Mouse (Mus musculus) layer of hippocampus, postnatal 14 days (tissue): ENCODE results near the gene Hs3st4. TPM values are rescaled to one million over a fixed set of nuclear protein-coding genes. Genes with fewer than 3 reads are reported as not detected.

ENCODE experiments used
- DNase-seq, 2 experiments: peaks; one replicate each; pipeline ENCODE4 v3.0.0; 2021 to 2022; ENCODE audit warnings: low spot score in 2 of 2, mixed read lengths in 1 of 2
- long read RNA-seq, 2 experiments: library from polyadenylated mRNA; stranded (forward); transcript quantifications; one replicate each; pipeline ENCODE4 v2.0.0; 2021
- total RNA-seq, 2 experiments: library from RNA; stranded (reverse); gene quantifications; 2 replicates each; pipeline ENCODE4 v1.2.3; 2021

The Hs3st4 gene
- total RNA-seq, result 10 to 100 TPM; 88.0 to 89.6 TPM
- long read RNA-seq, experiment 1, partial matches to known transcripts, result 12 of 14 reads
- long read RNA-seq, experiment 1, other reads (novel, unspliced or antisense), result 2 of 14 reads
- long read RNA-seq, experiment 2, partial matches to known transcripts, result 16 of 16 reads
- long read RNA-seq, experiment 2, other reads (novel, unspliced or antisense), result 0 of 16 reads

GRCm38 (mm10) chr7:123982461-123983038 lies at the start of gene Hs3st4:
Gene Hs3st4, plus strand, starts transcription at chr7:123982869.
- DNase-seq, result peak in 1 of 2 experiments; percentile 16

- no peak for DNase-seq
Observed at GRCm38 (mm10) chr7:123946836-123947235, 35.8 kb upstream of the Hs3st4 start.

GRCm38 (mm10) chr7:123963021-123963420 lies 19.6 kb upstream of the Hs3st4 start:
- no peak for DNase-seq

- DNase-seq, result peak in 1 of 2 experiments; percentile 24
Observed at GRCm38 (mm10) chr7:123964559-123965142, 18.0 kb upstream of the Hs3st4 start.

- no peak for DNase-seq
Observed at GRCm38 (mm10) chr7:123965515-123965914, 17.2 kb upstream of the Hs3st4 start.

- no peak for DNase-seq
Observed at GRCm38 (mm10) chr7:123975441-123975840, 7.2 kb upstream of the Hs3st4 start.

GRCm38 (mm10) chr7:123981435-123981834 lies 1.2 kb upstream of the Hs3st4 start:
- no peak for DNase-seq

- no peak for DNase-seq
Observed at GRCm38 (mm10) chr7:123982010-123982409, 659 bp upstream of the Hs3st4 start.

- DNase-seq, result no peak
Observed at GRCm38 (mm10) chr7:123983177-123984046, 743 bp downstream of the Hs3st4 start.

- DNase-seq, result no peak
Observed at GRCm38 (mm10) chr7:123992121-123992520, 9.5 kb downstream of the Hs3st4 start.

- no peak for DNase-seq
Observed at GRCm38 (mm10) chr7:123997266-123997665, 14.6 kb downstream of the Hs3st4 start.

GRCm38 (mm10) chr7:123998601-123999000 lies 15.9 kb downstream of the Hs3st4 start:
- no peak for DNase-seq

GRCm38 (mm10) chr7:124026908-124027307 lies 44.2 kb downstream of the Hs3st4 start:
- no peak for DNase-seq

- no peak for DNase-seq
Observed at GRCm38 (mm10) chr7:124032236-124032635, 49.6 kb downstream of the Hs3st4 start.

GRCm38 (mm10) chr7:124033332-124033731 lies 50.7 kb downstream of the Hs3st4 start:
- DNase-seq, result no peak

- DNase-seq, result no peak
Observed at GRCm38 (mm10) chr7:124037281-124037700, 54.6 kb downstream of the Hs3st4 start.

GRCm38 (mm10) chr7:124039142-124039541 lies 56.5 kb downstream of the Hs3st4 start:
- DNase-seq, result no peak

GRCm38 (mm10) chr7:124047382-124047781 lies 64.7 kb downstream of the Hs3st4 start:
- DNase-seq, result no peak

- DNase-seq, result peak; percentile 14 to 31
Observed at GRCm38 (mm10) chr7:124048971-124049370, 66.3 kb downstream of the Hs3st4 start.

GRCm38 (mm10) chr7:124050421-124050820 lies 67.8 kb downstream of the Hs3st4 start:
- DNase-seq, result no peak

GRCm38 (mm10) chr7:124083741-124084140 lies 101.1 kb downstream of the Hs3st4 start:
- DNase-seq, result no peak

- DNase-seq, result peak; percentile 17 to 45
Observed at GRCm38 (mm10) chr7:124129019-124129418, 146.3 kb downstream of the Hs3st4 start.
